Mouse (Mus musculus): Measurements from ENCODE around the gene Scgb1c1. TPM values are rescaled to one million over a fixed set of nuclear protein-coding genes. Genes with fewer than 3 reads are reported as not detected.
A peak's percentile ranks its signal among the peaks of the same experiment; 100 is the strongest.

Gene Scgb1c1
- total RNA-seq, 2 experiments from 2014 or later: not detected

- intact Hi-C loops (cut with DNase I): no loop called here
- DNase-seq (ENCODE audit: low spot score in 2 of 2): no peak
These were observed 4.3 kb upstream of the Scgb1c1 start for GRCm38 (mm10) chr7:140840750-140841735.

GRCm38 (mm10) chr7:140843806-140844205, 1.5 kb upstream of the Scgb1c1 start:
- intact Hi-C loops (cut with DNase I): loop anchor here (1.0 kb wide), 1 partner anchor 59 kb away; no protein-coding TSS in a partner anchor
- DNase-seq (ENCODE audit: low spot score in 2 of 2): no peak

- intact Hi-C loops (cut with DNase I): loop anchor here (1.0 kb wide), 1 partner anchor 203 kb away; no protein-coding TSS in a partner anchor
- DNase-seq (ENCODE audit: low spot score in 2 of 2): no peak
These were observed 336 bp downstream of the Scgb1c1 start for GRCm38 (mm10) chr7:140845683-140846082.

- no peak for DNase-seq (ENCODE audit: low spot score in 2 of 2)
- intact Hi-C loops (cut with DNase I): no loop called here
These were observed 1.3 kb downstream of the Scgb1c1 start for GRCm38 (mm10) chr7:140846676-140847075.

- no peak for DNase-seq (ENCODE audit: low spot score in 2 of 2)
- intact Hi-C loops (cut with DNase I): no loop called here
These were observed 2.6 kb downstream of the Scgb1c1 start, which contains the start of gene Odf3 for GRCm38 (mm10) chr7:140847755-140848580. Gene Odf3 (plus strand): TSS chr7:140847805.

GRCm38 (mm10) chr7:140848591-140848990, 3.2 kb downstream of the Scgb1c1 start:
- no peak for DNase-seq (ENCODE audit: low spot score in 2 of 2)
- intact Hi-C loops (cut with DNase I): no loop called here

GRCm38 (mm10) chr7:140851916-140852315, 6.6 kb downstream of the Scgb1c1 start:
- DNase-seq (ENCODE audit: low spot score in 2 of 2): no peak
- intact Hi-C loops (cut with DNase I): no loop called here

- no peak for DNase-seq (ENCODE audit: low spot score in 2 of 2)
- intact Hi-C loops (cut with DNase I): no loop called here
These were observed 8.0 kb downstream of the Scgb1c1 start for GRCm38 (mm10) chr7:140853386-140853785.

GRCm38 (mm10) chr7:140854483-140854882, 9.1 kb downstream of the Scgb1c1 start:
- intact Hi-C loops (cut with DNase I): no loop called here

GRCm38 (mm10) chr7:140855181-140855580, 9.8 kb downstream of the Scgb1c1 start:
- intact Hi-C loops (cut with DNase I): no loop called here
- no peak for DNase-seq (ENCODE audit: low spot score in 2 of 2)

More at GRCm38 (mm10) chr7:140854483-140854882, 9.1 kb downstream of the Scgb1c1 start:
- DNase-seq (ENCODE audit: low spot score in 2 of 2): no peak

- peak; percentile 82 to 95 for DNase-seq (ENCODE audit: low spot score in 2 of 2)
- intact Hi-C loops (cut with DNase I): loop anchor here (1.0 to 2.0 kb wide), 2 partner anchors 25 to 205 kb away; partner anchors contain the start of genes B4galnt4 and Psmd13
These were observed 10.8 kb downstream of the Scgb1c1 start, which contains the start of gene Gm45785 for GRCm38 (mm10) chr7:140855860-140856784. Gene Gm45785 (minus strand): TSS chr7:140856331.

- peak; percentile 89 to 93 for DNase-seq (ENCODE audit: low spot score in 2 of 2)
- intact Hi-C loops (cut with DNase I): loop anchor here (1.0 to 2.0 kb wide), 3 partner anchors 24 to 315 kb away; partner anchors contain the start of genes B4galnt4, Psmd13 and Rnh1
These were observed 11.6 kb downstream of the Scgb1c1 start, which contains the start of gene Ric8a for GRCm38 (mm10) chr7:140856785-140857549. Gene Ric8a (plus strand): TSS chr7:140856957.

- peak; percentile 32 to 37 for DNase-seq (ENCODE audit: low spot score in 2 of 2)
- intact Hi-C loops (cut with DNase I): loop anchor here (1.0 to 2.0 kb wide), 2 partner anchors 203 to 314 kb away; partner anchors contain the start of genes B4galnt4 and Rnh1
These were observed 12.5 kb downstream of the Scgb1c1 start, which contains the start of gene Bet1l for GRCm38 (mm10) chr7:140857550-140858505. Gene Bet1l (minus strand): TSS chr7:140857577.

GRCm38 (mm10) chr7:140858746-140859145, 13.4 kb downstream of the Scgb1c1 start:
- no peak for DNase-seq (ENCODE audit: low spot score in 2 of 2)
- intact Hi-C loops (cut with DNase I): no loop called here

- intact Hi-C loops (cut with DNase I): no loop called here
These were observed 14.7 kb downstream of the Scgb1c1 start for GRCm38 (mm10) chr7:140859997-140860396.

GRCm38 (mm10) chr7:140860728-140861127, 15.4 kb downstream of the Scgb1c1 start:
- DNase-seq (ENCODE audit: low spot score in 2 of 2): no peak
- intact Hi-C loops (cut with DNase I): no loop called here

More at GRCm38 (mm10) chr7:140859997-140860396, 14.7 kb downstream of the Scgb1c1 start:
- no peak for DNase-seq (ENCODE audit: low spot score in 2 of 2)

All from left cerebral cortex, postnatal 25 days (tissue).